ENCODE assay signal across 11 mouse cellular contexts in the genomic region with DNA sequence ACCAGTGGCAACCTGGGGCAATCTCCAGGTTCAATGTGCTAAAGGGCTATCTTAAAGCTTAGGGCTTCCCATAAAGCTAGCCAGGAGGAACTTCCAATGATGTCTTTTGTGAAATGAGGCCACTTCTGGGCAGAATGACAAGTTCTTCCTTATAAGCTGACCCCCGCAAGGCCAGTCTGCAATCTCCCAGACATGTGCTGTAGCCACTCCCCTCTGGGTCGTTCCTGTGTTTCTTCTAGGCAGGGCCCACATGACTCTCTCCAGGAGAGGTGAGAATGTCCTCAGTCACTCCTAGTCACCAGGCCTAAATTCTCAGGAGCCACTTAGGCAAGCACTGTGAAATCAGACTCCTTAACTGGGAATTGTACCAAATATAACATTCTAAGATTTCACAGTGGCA. TPM values are rescaled to one million over a fixed set of nuclear protein-coding genes. Genes with fewer than 3 reads are reported as not detected.
A peak's percentile ranks its signal among the peaks of the same experiment; 100 is the strongest.
DNase-seq lines count a peak whose midpoint lies in the region; ATAC-seq and TF ChIP-seq lines count a peak whose summit lies in the region.
"Had no signal": no experiment of that assay in that cellular context is flagged by ENCODE, and none has a peak within 500 bp of the region (broad histone marks: within the 10 kb centered on the region; RNA-seq: fewer than 3 reads in every experiment).

No protein-coding gene starts in this region.

- TF ChIP-seq POLR2A in lung, adult 2 months (IDR thresholded peaks at IDR 0.05; ENCODE audit: borderline replicate concordance, extremely low read depth, low read depth, low read length), result no peak

- peaks cover 6% of the 10 kb centered on the region; the same call in 1 of the 2 replicates for H3K4me1 ChIP-seq in heart, embryonic 11.5 days (ENCODE audit: control insufficient read depth, insufficient read depth, low read length)
- peaks cover 10% of the 10 kb centered on the region for H3K4me1 ChIP-seq in lung, adult 2 months (ENCODE audit: control insufficient read depth, insufficient read depth, low read length)

- H3K9me3 ChIP-seq in heart, embryonic 11.5 days (replicated peaks; ENCODE audit: control insufficient read depth, low read length), result no peaks in the 10 kb centered on the region

- no peak for ATAC-seq in heart, embryonic 11.5 days (replicated peaks; ENCODE audit: insufficient number of reproducible peaks, low FRiP score, low TSS enrichment)
- ATAC-seq: CD4-positive, CD25-positive, alpha-beta regulatory T cell, adult 4 months; liver, postnatal 0 days had no signal

- no peak for TF ChIP-seq CTCF in lung, adult 2 months (IDR thresholded peaks at IDR 0.05; ENCODE audit: insufficient read depth, low read length)

- no peak overlapping the region for H3K4me2 ChIP-seq in heart, embryonic 11.5 days

- H3K36me3 ChIP-seq in heart, embryonic 11.5 days (ENCODE audit: control insufficient read depth, insufficient read depth, low read length), result peaks cover 47% of the 10 kb centered on the region

- no peak overlapping the region for H3K9ac ChIP-seq in heart, embryonic 11.5 days (ENCODE audit: low read depth, low read length)
- H3K9ac ChIP-seq: liver, postnatal 0 days had no signal

- H3K4me3 ChIP-seq in heart, embryonic 11.5 days (ENCODE audit: low read depth, low read length), result no peak overlapping the region
- H3K4me3 ChIP-seq in lung, adult 2 months (replicated peaks; ENCODE audit: extremely low read depth, low read depth, low read length), result no peak overlapping the region

- no peaks in the 10 kb centered on the region for H3K27me3 ChIP-seq in heart, embryonic 11.5 days (ENCODE audit: control insufficient read depth, insufficient read depth, low read length)

- DNase-seq in heart, adult 11 months, result peak; percentile 96
- DNase-seq in lung, adult 18-20 months, result peak; percentile 53 to 72
- no peak for DNase-seq in lung, adult 2 months
- peak; percentile 98 for DNase-seq in fibroblast of lung, adult 2 months (ENCODE audit: low read depth)
- DNase-seq in lung, postnatal 4 days, result peak; percentile 35 to 60
- DNase-seq in frontal cortex, postnatal 14 days (ENCODE audit: low spot score in 2 of 2), result no peak
- no peak for DNase-seq in urinary bladder, adult 2 months (ENCODE audit: low spot score)
- DNase-seq: cerebellum, adult 8-10 months; liver, postnatal 0 days had no signal

- no peak overlapping the region for H3K27ac ChIP-seq in heart, embryonic 11.5 days (ENCODE audit: low read depth, low read length)

- 32% methylated on average over 2 of the region's 2 CpGs for WGBS in heart, embryonic 11.5 days (ENCODE audit: insufficient replicate concordance)
- WGBS in lung, adult 2 months, result 23% methylated on average over 2 of the region's 2 CpGs

RNA-seq across cellular contexts. Expression of a gene that starts 4.1 kb away (rescaled TPM):
- 0.36 TPM in 1 of 2 replicates, not detected in the other for polyA plus RNA-seq in heart, embryonic 11.5 days (2014; fragmentation: Nextera tagmentation; extraction: Ambion mirVana)
- polyA plus RNA-seq in lung, adult 2 months (2012; rRNA removed), result 35.4 and 40.4 TPM in 2 replicates
- polyA plus RNA-seq in urinary bladder, adult 2 months (2012; rRNA removed), result 11.3 and 13.4 TPM in 2 replicates
- polyA plus RNA-seq: CD4-positive, CD25-positive, alpha-beta regulatory T cell, adult 4 months had no signal

RNA-seq across cellular contexts. Expression of a gene that starts 36.6 kb away (rescaled TPM):
- polyA plus RNA-seq in heart, embryonic 11.5 days (2014; fragmentation: Nextera tagmentation; extraction: Ambion mirVana), result 62.8 and 64.2 TPM in 2 replicates
- polyA plus RNA-seq in lung, adult 2 months (2012; rRNA removed), result 19.2 and 26.8 TPM in 2 replicates
- 40.9 and 43.1 TPM in 2 replicates for polyA plus RNA-seq in urinary bladder, adult 2 months (2012; rRNA removed)

RNA-seq across cellular contexts. Expression of a gene that starts 36.8 kb away (rescaled TPM):
- 92.8 and 112 TPM in 2 replicates for polyA plus RNA-seq in heart, embryonic 11.5 days (2014; fragmentation: Nextera tagmentation; extraction: Ambion mirVana)
- polyA plus RNA-seq in lung, adult 2 months (2012; rRNA removed), result 22.3 and 33.3 TPM in 2 replicates
- 32.3 and 37.1 TPM in 2 replicates for polyA plus RNA-seq in urinary bladder, adult 2 months (2012; rRNA removed)

Comparison
In these comparisons a context has a peak if more than half of its experiments do, and no peak if none do; other contexts are left out.
1. DNase-seq: peak in heart, adult 11 months (single experiment), lung, adult 18-20 months (2 of 2), fibroblast of lung, adult 2 months (single experiment) and lung, postnatal 4 days (2 of 2); none in lung, adult 2 months (single experiment), frontal cortex, postnatal 14 days (0 of 2) and urinary bladder, adult 2 months (single experiment).